Mouse (Mus musculus) ES-Bruce4 (cell line): ENCODE results near the gene Triobp. TPM values are rescaled to one million over a fixed set of nuclear protein-coding genes. Genes with fewer than 3 reads are reported as not detected.
A peak's percentile ranks its signal among the peaks of the same experiment; 100 is the strongest.

Experiments
- H3K27ac ChIP-seq: 2 replicates; pipeline ENCODE4 v1.5.1; 2012; ENCODE audit warnings: low read length, inconsistent platforms; ENCODE audit not compliant: insufficient read depth
- H3K27me3 ChIP-seq: 2 replicates; pipeline ENCODE4 v1.6.1; 2012; ENCODE audit warnings: mild to moderate bottlenecking, low read length, inconsistent platforms; ENCODE audit not compliant: control insufficient read depth, poor library complexity, insufficient read depth, severe bottlenecking
- H3K36me3 ChIP-seq: 2 replicates; pipeline ENCODE4 v1.6.1; 2012; ENCODE audit warnings: inconsistent platforms, mild to moderate bottlenecking, low read length, moderate library complexity; ENCODE audit not compliant: control insufficient read depth, poor library complexity, insufficient read depth, severe bottlenecking
- H3K4me1 ChIP-seq: one replicate; pipeline ENCODE4 v1.8.1; 2011; ENCODE audit warnings: low read length; ENCODE audit not compliant: control insufficient read depth, insufficient read depth
- H3K4me3 ChIP-seq: 2 replicates; pipeline ENCODE4 v1.5.1; 2011; ENCODE audit warnings: low read depth, mild to moderate bottlenecking, low read length
- H3K9ac ChIP-seq: 2 replicates; pipeline ENCODE4 v1.6.1; 2012; ENCODE audit warnings: low read depth, mild to moderate bottlenecking, inconsistent platforms; ENCODE audit not compliant: poor library complexity, severe bottlenecking
- H3K9me3 ChIP-seq: replicated peaks from 2 replicates; pipeline ENCODE4 v1.6.1; 2012; ENCODE audit warnings: mild to moderate bottlenecking, low read length, inconsistent platforms; ENCODE audit not compliant: control insufficient read depth, poor library complexity, insufficient read depth, severe bottlenecking
- CTCF ChIP-seq: IDR thresholded peaks from one replicate; pipeline ENCODE4 v1.8.1; 2011; ENCODE audit warnings: low read depth, low read length
- EP300 ChIP-seq: IDR thresholded peaks from 2 replicates; pipeline ENCODE4 v1.6.1; 2011; ENCODE audit warnings: low read depth, low read length; ENCODE audit not compliant: insufficient read depth
- POLR2A ChIP-seq: IDR thresholded peaks from one replicate; pipeline ENCODE4 v1.8.1; 2011; ENCODE audit warnings: low read length; ENCODE audit not compliant: insufficient read depth
- polyA plus RNA-seq: library from polyadenylated mRNA; stranded (reverse); fragments of >200 nt; gene quantifications from 2 replicates; pipeline ENCODE4 v1.2.4, GENCODE M21; 2011; ENCODE audit warnings: low read depth; ENCODE audit not compliant: missing spikeins, insufficient read depth, insufficient read length

Triobp gene
- polyA plus RNA-seq, 1 experiment: 49.5 TPM

DNA sequence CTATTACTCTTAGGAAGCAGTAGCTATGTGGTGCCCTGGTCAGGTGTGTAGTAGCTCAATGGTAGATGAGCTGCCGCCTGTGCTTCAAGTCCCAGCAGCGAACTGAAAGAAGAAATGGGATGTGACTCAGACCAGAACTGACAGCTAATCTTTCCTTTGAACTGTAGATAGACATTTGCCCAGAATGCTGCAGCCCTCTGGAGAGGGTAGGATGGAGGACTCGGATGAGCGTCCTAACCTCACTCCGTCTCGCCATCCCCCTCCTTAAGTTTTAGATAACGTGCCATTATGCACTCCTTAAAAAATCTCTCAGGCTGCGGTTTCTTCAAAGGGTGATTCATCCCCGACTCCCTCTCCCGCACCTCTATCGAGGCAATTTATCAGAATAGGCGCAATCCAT lies 27.6 kb upstream of the Triobp start:
- H3K9ac ChIP-seq: no peak overlapping the region
- H3K4me1 ChIP-seq: peaks cover 3% of the 10 kb centered on the region
- H3K9me3 ChIP-seq: no peaks in the 10 kb centered on the region
- TF ChIP-seq POLR2A (no peak), EP300 (no peak), CTCF (no peak)
- peaks cover 3% of the 10 kb centered on the region; the same call in 1 of the 2 replicates for H3K36me3 ChIP-seq
- no peaks in the 10 kb centered on the region for H3K27me3 ChIP-seq
- no peak overlapping the region for H3K4me3 ChIP-seq
- H3K27ac ChIP-seq: no peak overlapping the region

DNA sequence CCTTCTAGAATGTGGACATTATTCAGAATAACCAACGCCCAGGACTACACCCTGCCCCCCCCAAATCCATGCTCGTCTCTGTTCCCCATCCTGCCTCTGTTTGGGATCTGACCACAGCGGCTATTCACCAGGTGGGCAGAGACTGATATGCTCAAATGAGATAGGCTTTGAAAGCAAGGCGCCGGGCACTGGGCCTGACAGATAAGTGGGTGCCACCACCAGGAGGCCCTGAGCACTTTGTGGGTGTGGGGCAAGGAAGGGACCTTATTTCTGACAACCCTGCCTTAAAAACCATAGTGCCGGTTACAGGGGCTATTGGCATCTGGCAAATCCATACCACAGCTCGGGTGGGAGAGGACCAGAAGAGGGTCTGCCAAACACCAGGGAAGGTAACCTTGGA lies 24.8 kb upstream of the Triobp start:
- Histone ChIP-seq H3K9ac (no peak overlapping the region), H3K27ac (no peak overlapping the region), H3K9me3 (no peaks in the 10 kb centered on the region), H3K36me3 (no peaks in the 10 kb centered on the region; the same call in 1 of the 2 replicates), H3K4me1 (peaks cover 6% of the 10 kb centered on the region), H3K27me3 (no peaks in the 10 kb centered on the region), H3K4me3 (no peak overlapping the region)
- TF ChIP-seq EP300 (no peak), POLR2A (no peak), CTCF (no peak)

GRCm38 (mm10) chr15:78923585-78923984 lies 23.9 kb upstream of the Triobp start:
- Histone ChIP-seq H3K9me3 (no peaks in the 10 kb centered on the region), H3K36me3 (no peaks in the 10 kb centered on the region), H3K27me3 (no peaks in the 10 kb centered on the region), H3K9ac (no peak overlapping the region), H3K27ac (no peak overlapping the region), H3K4me3 (no peak overlapping the region), H3K4me1 (peaks cover 7% of the 10 kb centered on the region)
- TF ChIP-seq POLR2A: no peak
- TF ChIP-seq CTCF: no peak
- TF ChIP-seq EP300: no peak

- H3K27ac ChIP-seq: no peak overlapping the region
- no peak overlapping the region for H3K9ac ChIP-seq
- peaks cover 7% of the 10 kb centered on the region for H3K4me1 ChIP-seq
- H3K9me3 ChIP-seq: no peaks in the 10 kb centered on the region
- TF ChIP-seq EP300 (no peak), CTCF (no peak), POLR2A (no peak)
- no peaks in the 10 kb centered on the region for H3K36me3 ChIP-seq
- H3K4me3 ChIP-seq: no peak overlapping the region
- H3K27me3 ChIP-seq: no peaks in the 10 kb centered on the region
Observed at GRCm38 (mm10) chr15:78925129-78925528, 22.4 kb upstream of the Triobp start.

GRCm38 (mm10) chr15:78926021-78926919 lies 21.3 kb upstream of the Triobp start, which contains the start of gene Lgals1:
Lgals1 (plus strand) TSS chr15:78926725.
- Histone ChIP-seq H3K9me3 (no peaks in the 10 kb centered on the region), H3K36me3 (no peaks in the 10 kb centered on the region), H3K27me3 (no peaks in the 10 kb centered on the region), H3K4me3 (peak within 1 kb of the TSS; percentile 57), H3K4me1 (peaks cover 7% of the 10 kb centered on the region), H3K9ac (peak within 1 kb of the TSS; percentile 57), H3K27ac (peak within 1 kb of the TSS; percentile 54)
- TF ChIP-seq CTCF: no peak
- TF ChIP-seq POLR2A: peak; percentile 30
